Comparison of ENCODE assay signal across 9 mouse cellular contexts in the genomic region with DNA sequence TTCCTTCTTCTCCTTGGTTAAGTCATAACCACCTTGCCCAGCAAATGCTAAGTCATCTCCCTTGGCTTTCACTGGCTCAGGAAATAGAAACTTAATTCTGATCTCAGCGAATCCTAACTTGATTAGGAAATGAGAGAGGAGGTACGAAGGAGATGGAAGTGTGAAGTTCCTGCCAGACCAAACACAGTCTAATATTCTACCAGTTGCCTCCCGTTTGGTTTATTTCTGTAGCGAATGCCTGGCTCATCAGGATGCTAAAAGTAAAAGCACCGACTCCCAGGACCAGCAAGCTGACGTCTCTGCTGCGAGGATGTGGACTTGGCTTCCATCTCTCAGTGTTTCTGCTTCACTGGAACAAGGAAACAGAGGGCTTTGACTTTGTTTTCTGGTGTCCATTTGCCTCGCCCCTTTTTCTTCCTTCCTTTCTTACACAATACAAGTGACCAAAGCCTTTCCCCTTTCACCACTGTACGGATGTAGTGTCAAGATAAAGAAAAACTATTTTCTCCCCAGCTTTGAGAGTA.
DNase-seq lines count a peak whose midpoint lies in the region; ATAC-seq and TF ChIP-seq lines count a peak whose summit lies in the region.
"Had no signal": no experiment of that assay in that cellular context is flagged by ENCODE, and none has a peak within 500 bp of the region (broad histone marks: within the 10 kb centered on the region; RNA-seq: fewer than 3 reads in every experiment).

No protein-coding gene starts in this region.

- H3K9ac ChIP-seq in heart, postnatal 0 days (replicated peaks; ENCODE audit: low read depth, low read length): no peak overlapping the region
- no peak overlapping the region for H3K9ac ChIP-seq in liver, postnatal 0 days (replicated peaks)
- H3K9ac ChIP-seq in stomach, embryonic 16.5 days (ENCODE audit: low read length): no peak overlapping the region

- peak overlapping the region; percentile 54 for H3K27ac ChIP-seq in left cerebral cortex, adult 2 months
- peak overlapping the region; percentile 68 for H3K27ac ChIP-seq in heart, postnatal 0 days (ENCODE audit: low read depth)
- H3K27ac ChIP-seq in liver, postnatal 0 days (ENCODE audit: low read depth): peak overlapping the region; percentile 81
- peak overlapping the region; percentile 38; the same call in 1 of the 2 replicates for H3K27ac ChIP-seq in stomach, embryonic 16.5 days (ENCODE audit: low read length)

- 48% methylated on average over 9 of the region's 9 CpGs for WGBS in heart, postnatal 0 days
- WGBS in liver, postnatal 0 days (ENCODE audit: insufficient replicate concordance): 30% methylated on average over 9 of the region's 9 CpGs
- 70% methylated on average over 9 of the region's 9 CpGs for WGBS in stomach, embryonic 16.5 days

- H3K4me2 ChIP-seq in heart, postnatal 0 days (ENCODE audit: low read depth, low read length): no peak overlapping the region
- peak overlapping the region; percentile 40 for H3K4me2 ChIP-seq in liver, postnatal 0 days (ENCODE audit: low read depth, low read length)
- H3K4me2 ChIP-seq in stomach, embryonic 16.5 days (ENCODE audit: low read depth, low read length): no peak overlapping the region

- DNase-seq in left cerebral cortex, adult 2 months (ENCODE audit: extremely low spot score in 1 of 2, low spot score in 2 of 2): no peak
- DNase-seq in left cerebral cortex, postnatal 10 days (ENCODE audit: extremely low spot score in 1 of 2, low spot score in 2 of 2): no peak
- peak; percentile 66 for DNase-seq in heart, postnatal 0 days (ENCODE audit: low spot score)
- no peak for DNase-seq in liver, postnatal 0 days
- DNase-seq in right cerebral cortex, adult 18-20 months: no peak
- no peak for DNase-seq in urinary bladder, postnatal 4 days (ENCODE audit: low spot score in 2 of 2)
- DNase-seq in ovary, adult 18-20 months (ENCODE audit: low spot score): no peak

- H3K4me3 ChIP-seq in left cerebral cortex, adult 2 months: no peak overlapping the region
- H3K4me3 ChIP-seq in heart, postnatal 0 days (ENCODE audit: low read depth, low read length): no peak overlapping the region
- no peak overlapping the region for H3K4me3 ChIP-seq in liver, postnatal 0 days (ENCODE audit: low read depth, low read length)
- no peak overlapping the region for H3K4me3 ChIP-seq in stomach, embryonic 16.5 days (replicated peaks; ENCODE audit: low read length)
- H3K4me3 ChIP-seq: myocyte had no signal

- ATAC-seq in heart, postnatal 0 days (ENCODE audit: insufficient read depth, low read depth): peak; percentile 76
- ATAC-seq in liver, postnatal 0 days: peak; percentile 70
- ATAC-seq in stomach, embryonic 16.5 days (ENCODE audit: insufficient read depth, low FRiP score): no peak

- no peaks in the 10 kb centered on the region for H3K4me1 ChIP-seq in heart, postnatal 0 days (ENCODE audit: control insufficient read depth, insufficient read depth)
- H3K4me1 ChIP-seq in liver, postnatal 0 days (ENCODE audit: insufficient read depth): peaks cover 21% of the 10 kb centered on the region
- H3K4me1 ChIP-seq in stomach, embryonic 16.5 days (ENCODE audit: control insufficient read depth, insufficient read depth, low read length): no peaks in the 10 kb centered on the region

- intact Hi-C loops in left cerebral cortex, adult 2 months (cut with DNase I): no loop called here
- intact Hi-C loops in left cerebral cortex, postnatal 10 days (cut with DNase I): loop anchor here (10.0 kb wide), 2 partner anchors 107 to 303 kb away; no protein-coding TSS in a partner anchor

- TF ChIP-seq CTCF in left cerebral cortex, adult 2 months (IDR thresholded peaks at IDR 0.05): no peak
- TF ChIP-seq CTCF in heart, postnatal 0 days (IDR thresholded peaks at IDR 0.05; ENCODE audit: low read depth): no peak
- TF ChIP-seq CTCF in liver, postnatal 0 days (IDR thresholded peaks at IDR 0.05; ENCODE audit: low read depth): no peak

- no peaks in the 10 kb centered on the region for H3K27me3 ChIP-seq in heart, postnatal 0 days (ENCODE audit: control insufficient read depth, insufficient read depth, low read length)
- no peaks in the 10 kb centered on the region for H3K27me3 ChIP-seq in liver, postnatal 0 days (ENCODE audit: insufficient read depth, low read length)
- no peaks in the 10 kb centered on the region for H3K27me3 ChIP-seq in stomach, embryonic 16.5 days (ENCODE audit: control insufficient read depth, insufficient read depth, low read length)

- no peaks in the 10 kb centered on the region for H3K9me3 ChIP-seq in heart, postnatal 0 days (replicated peaks; ENCODE audit: control insufficient read depth, low read length)
- H3K9me3 ChIP-seq in liver, postnatal 0 days (ENCODE audit: low read length): no peaks in the 10 kb centered on the region
- no peaks in the 10 kb centered on the region for H3K9me3 ChIP-seq in stomach, embryonic 16.5 days (replicated peaks; ENCODE audit: control insufficient read depth, low read length)

- TF ChIP-seq EP300 in heart, postnatal 0 days (IDR thresholded peaks at IDR 0.05; ENCODE audit: low read depth): no peak
- peak; percentile 53 for TF ChIP-seq EP300 in liver, postnatal 0 days (IDR thresholded peaks at IDR 0.05; ENCODE audit: low read depth)

- no peaks in the 10 kb centered on the region for H3K36me3 ChIP-seq in heart, postnatal 0 days (replicated peaks; ENCODE audit: control insufficient read depth, insufficient read depth, low read length)
- H3K36me3 ChIP-seq in liver, postnatal 0 days (replicated peaks; ENCODE audit: insufficient read depth, low read length): no peaks in the 10 kb centered on the region
- H3K36me3 ChIP-seq in stomach, embryonic 16.5 days (ENCODE audit: control insufficient read depth, insufficient read depth, low read length): no peaks in the 10 kb centered on the region
